Mouse (Mus musculus) neutrophil, adult 59 days (primary cell): ENCODE results near the gene Aldh5a1. TPM values are rescaled to one million over a fixed set of nuclear protein-coding genes. Genes with fewer than 3 reads are reported as not detected.

Source experiments
- total RNA-seq, 2 experiments: library from RNA; stranded (reverse); gene quantifications; 1 replicate in 1 of 2; 2 replicates in 1 of 2; pipeline ENCODE4 v1.2.4; 2023

The Aldh5a1 gene
- total RNA-seq = 1 to 10 TPM in 1 of 2 experiments, under 1 TPM in 1; 0.82 to 1.1 TPM

GRCm38 (mm10) chr13:24937108-24937838 is at the start of gene Aldh5a1:
Gene Aldh5a1 (minus strand): TSS chr13:24937661.

GRCm38 (mm10) chr13:24942512-24943282 is 5.2 kb upstream of the Aldh5a1 start, which contains the start of gene Gpld1:
Gene Gpld1 (plus strand): TSS chr13:24943152.

Other genes with a start within 250 kb of the Aldh5a1 start
- not detected for gene Armh2, start 196.4 kb downstream of the Aldh5a1 start, total RNA-seq
- 10 to 100 TPM; 37.7 to 38.8 TPM for gene Gmnn, start 175.7 kb downstream of the Aldh5a1 start, total RNA-seq
- gene BC005537, start 136.0 kb downstream of the Aldh5a1 start, total RNA-seq = 100 to 1,000 TPM; 150 to 167 TPM
- gene Acot13, start 106.1 kb downstream of the Aldh5a1 start, total RNA-seq = 10 to 100 TPM in 1 of 2 experiments, 1 to 10 TPM in 1; 8.2 to 10.7 TPM
- 10 to 100 TPM; 18.9 to 24.8 TPM for gene Tdp2, start 106.0 kb downstream of the Aldh5a1 start, total RNA-seq
- not detected for gene D130043K22Rik, start 92.5 kb downstream of the Aldh5a1 start, total RNA-seq
- 1 to 10 TPM in 1 of 2 experiments, under 1 TPM in 1; 0.67 to 1.1 TPM for gene Gpld1, start 5.5 kb upstream of the Aldh5a1 start, total RNA-seq
- gene Mrs2, start 82.7 kb upstream of the Aldh5a1 start, total RNA-seq = 10 to 100 TPM; 24.9 to 25.9 TPM
- not detected for gene Dcdc2a, start 118.3 kb upstream of the Aldh5a1 start, total RNA-seq